Mouse (Mus musculus) heart, postnatal 0 days (tissue): ENCODE measurements around the gene Stpg2.

Experiments
- CTCF ChIP-seq: IDR thresholded peaks from 2 replicates; pipeline ENCODE4 v1.5.1; 2016; ENCODE audit warnings: antibody characterized with exemption, control low read depth, low read depth
- EP300 ChIP-seq: IDR thresholded peaks from 2 replicates; pipeline ENCODE4 v1.6.1; 2016; ENCODE audit warnings: antibody characterized with exemption, low read depth

GRCm38 (mm10) chr3:139216945-139217344 lies 11.5 kb downstream of the Stpg2 start:
- TF ChIP-seq CTCF: no peak
- TF ChIP-seq EP300: no peak
